Mouse (Mus musculus) CH12.LX (cell line): ENCODE results near the gene Dusp15. TPM values are rescaled to one million over a fixed set of nuclear protein-coding genes. Genes with fewer than 3 reads are reported as not detected.
A peak's percentile ranks its signal among the peaks of the same experiment; 100 is the strongest.

Experiments
- DNase-seq: peaks from one replicate; pipeline ENCODE4 v3.0.0-alpha.2; 2013; ENCODE audit errors: extremely low read depth
- H3K27ac ChIP-seq: 2 replicates; pipeline ENCODE4 v1.5.1; 2012; ENCODE audit warnings: low read depth, mild to moderate bottlenecking, control low read depth, moderate library complexity; ENCODE audit not compliant: insufficient read depth
- H3K27me3 ChIP-seq: replicated peaks from 2 replicates; pipeline ENCODE3; 2012; ENCODE audit warnings: inconsistent platforms
- H3K36me3 ChIP-seq, 2 experiments: replicated peaks in 1 of 2; 2 replicates each; pipeline versions ENCODE3 to v1.6.1; 2012; ENCODE audit warnings: inconsistent platforms in 1 of 2, low read length in 1 of 2, mild to moderate bottlenecking in 1 of 2, mixed read lengths in 1 of 2, moderate library complexity in 1 of 2; ENCODE audit not compliant: control insufficient read depth in 1 of 2, insufficient read depth in 1 of 2
- H3K4me1 ChIP-seq, 2 experiments: 2 replicates each; pipeline ENCODE4 v1.6.1; 2012; ENCODE audit warnings: inconsistent platforms in 1 of 2, moderate library complexity in 1 of 2; ENCODE audit not compliant: insufficient read depth in 2 of 2, control insufficient read depth in 1 of 2
- H3K4me2 ChIP-seq: 2 replicates; pipeline ENCODE4 v1.6.1; 2012; ENCODE audit warnings: low read depth, mild to moderate bottlenecking, control low read depth; ENCODE audit not compliant: poor library complexity, insufficient read depth, severe bottlenecking
- H3K4me3 ChIP-seq, 3 experiments: fragments of 150-350 bp in 1 of 3; sonication (generic) in 1 of 3; replicated peaks in 1 of 3; 2 replicates each; pipeline versions ENCODE3 to v1.5.1; 2011 to 2012; ENCODE audit warnings: low read depth in 2 of 3, low read length in 2 of 3, mild to moderate bottlenecking in 2 of 3, moderate library complexity in 2 of 3, control low read depth in 1 of 3, improper control_type of control experiment in 1 of 3, inconsistent platforms in 1 of 3, mixed read lengths in 1 of 3; ENCODE audit not compliant: poor library complexity in 1 of 3
- H3K79me2 ChIP-seq: replicated peaks from 2 replicates; pipeline ENCODE4 v1.6.1; 2012; ENCODE audit warnings: mild to moderate bottlenecking, moderate library complexity; ENCODE audit not compliant: control insufficient read depth, poor library complexity, insufficient read depth, severe bottlenecking; ENCODE audit errors: extremely low read depth
- H3K9ac ChIP-seq: 2 replicates; pipeline ENCODE4 v1.6.1; 2012; ENCODE audit warnings: low read depth, mild to moderate bottlenecking, control low read depth, moderate library complexity; ENCODE audit not compliant: insufficient read depth
- H3K9me3 ChIP-seq: replicated peaks from 2 replicates; pipeline ENCODE3; 2012; ENCODE audit warnings: low read length, inconsistent platforms, mixed read lengths
- BHLHE40 ChIP-seq: IDR thresholded peaks from 2 replicates; pipeline ENCODE4 v1.6.1; 2011; ENCODE audit warnings: mild to moderate bottlenecking, low read depth, low read length, improper control_type of control experiment
- CTCF ChIP-seq, 2 experiments: IDR thresholded peaks in 1 of 2; conservative IDR thresholded peaks in 1 of 2; 2 replicates each; pipeline ENCODE4 v1.5.1; 2011 to 2012; ENCODE audit warnings: low read depth in 2 of 2, low read length in 2 of 2, improper control_type of control experiment in 1 of 2, inconsistent platforms in 1 of 2, mild to moderate bottlenecking in 1 of 2, moderate library complexity in 1 of 2
- E2F4 ChIP-seq: IDR thresholded peaks from 2 replicates; pipeline ENCODE4 v1.6.1; 2011; ENCODE audit warnings: low read depth, low read length, improper control_type of control experiment; ENCODE audit not compliant: insufficient replicate concordance
- ELF1 ChIP-seq: IDR thresholded peaks from 2 replicates; pipeline ENCODE4 v1.6.1; 2014; ENCODE audit warnings: low read depth, mild to moderate bottlenecking, inconsistent platforms, low read length, improper control_type of control experiment
- EP300 ChIP-seq: IDR thresholded peaks from 2 replicates; pipeline ENCODE4 v1.6.1; 2011; ENCODE audit warnings: low read length, improper control_type of control experiment
- ETS1 ChIP-seq: conservative IDR thresholded peaks from 2 replicates; pipeline ENCODE4 v1.6.1; 2012; ENCODE audit warnings: low read depth, mild to moderate bottlenecking, inconsistent platforms, low read length, improper control_type of control experiment, moderate library complexity
- IRF4 ChIP-seq: IDR thresholded peaks from 2 replicates; pipeline ENCODE4 v1.6.1; 2014; ENCODE audit warnings: low read depth, mild to moderate bottlenecking, inconsistent platforms, low read length, improper control_type of control experiment
- JUN ChIP-seq: IDR thresholded peaks from 2 replicates; pipeline ENCODE4 v1.6.1; 2011; ENCODE audit warnings: low read depth, mild to moderate bottlenecking, low read length, improper control_type of control experiment, moderate library complexity; ENCODE audit not compliant: insufficient read depth
- MAFK ChIP-seq: IDR thresholded peaks from 2 replicates; pipeline ENCODE4 v1.6.1; 2011; ENCODE audit warnings: low read length, improper control_type of control experiment; ENCODE audit not compliant: insufficient replicate concordance
- MAX ChIP-seq: IDR thresholded peaks from 2 replicates; pipeline ENCODE4 v1.6.1; 2011; ENCODE audit warnings: low read length, improper control_type of control experiment
- MAZ ChIP-seq: IDR thresholded peaks from 2 replicates; pipeline ENCODE4 v1.6.1; 2012; ENCODE audit warnings: low read depth, mild to moderate bottlenecking, inconsistent platforms, low read length, improper control_type of control experiment, moderate library complexity
- MEF2A ChIP-seq: IDR thresholded peaks from 2 replicates; pipeline ENCODE4 v1.6.1; 2014; ENCODE audit warnings: low read depth, mild to moderate bottlenecking, inconsistent platforms, low read length, improper control_type of control experiment, borderline replicate concordance
- MXI1 ChIP-seq: IDR thresholded peaks from 2 replicates; pipeline ENCODE4 v1.6.1; 2011; ENCODE audit warnings: mild to moderate bottlenecking, low read depth, low read length, improper control_type of control experiment
- NELFE ChIP-seq: IDR thresholded peaks from 2 replicates; pipeline ENCODE4 v1.6.1; 2011; ENCODE audit warnings: low read depth, low read length, improper control_type of control experiment
- POLR2A ChIP-seq: IDR thresholded peaks from 2 replicates; pipeline ENCODE4 v1.6.1; 2011; ENCODE audit warnings: low read depth, mild to moderate bottlenecking, improper control_type of control experiment, low read length
- POLR2AphosphoS2 ChIP-seq: IDR thresholded peaks from 2 replicates; pipeline ENCODE4 v1.6.1; 2011; ENCODE audit warnings: low read depth, low read length, improper control_type of control experiment
- RAD21 ChIP-seq: IDR thresholded peaks from 2 replicates; pipeline ENCODE4 v1.6.1; 2011; ENCODE audit warnings: low read depth, mild to moderate bottlenecking, low read length, improper control_type of control experiment, moderate library complexity
- SIN3A ChIP-seq: IDR thresholded peaks from 2 replicates; pipeline ENCODE4 v1.6.1; 2012; ENCODE audit warnings: low read length, improper control_type of control experiment, inconsistent platforms
- SMC3 ChIP-seq: IDR thresholded peaks from 2 replicates; pipeline ENCODE4 v1.6.1; 2011; ENCODE audit warnings: low read depth, low read length, improper control_type of control experiment
- TBP ChIP-seq: conservative IDR thresholded peaks from 2 replicates; pipeline ENCODE4 v1.6.1; 2011; ENCODE audit warnings: low read depth, low read length, improper control_type of control experiment
- TCF12 ChIP-seq: IDR thresholded peaks from 2 replicates; pipeline ENCODE4 v1.6.1; 2014; ENCODE audit warnings: low read depth, mild to moderate bottlenecking, inconsistent platforms, low read length, improper control_type of control experiment
- UBTF ChIP-seq: IDR thresholded peaks from 2 replicates; pipeline ENCODE4 v1.6.1; 2012; ENCODE audit warnings: low read depth, mild to moderate bottlenecking, inconsistent platforms, low read length, improper control_type of control experiment, moderate library complexity
- USF2 ChIP-seq: conservative IDR thresholded peaks from 2 replicates; pipeline ENCODE4 v1.6.1; 2011; ENCODE audit warnings: low read depth, low read length, improper control_type of control experiment
- ZKSCAN1 ChIP-seq: IDR thresholded peaks from 2 replicates; pipeline ENCODE4 v1.6.1; 2012; ENCODE audit warnings: low read depth, inconsistent platforms, low read length, improper control_type of control experiment, borderline replicate concordance
- ZNF384 ChIP-seq: IDR thresholded peaks from 2 replicates; pipeline ENCODE4 v1.6.1; 2012; ENCODE audit warnings: low read depth, low read length, improper control_type of control experiment, inconsistent platforms
- dilution Hi-C: fragments of 300-500 bp; cut with MboI; formaldehyde crosslinking; loops from 2 replicates; pipeline ENCODE4 v1.14.3; 2020; ENCODE audit warnings: low sequenced_read_pairs; ENCODE audit not compliant: extremely low pct_unique_long_range_greater_than_20kb, extremely low pct_ligation_motif_present
- in situ Hi-C: fragments of 300-500 bp; cut with MboI; formaldehyde crosslinking; loops from 3 replicates; pipeline ENCODE4 v1.14.3; 2019; ENCODE audit warnings: low sequenced_read_pairs, low pct_ligation_motif_present, low pct_unique_long_range_greater_than_20kb, mixed read lengths
- polyA plus RNA-seq: library from polyadenylated mRNA; unstranded; fragments of >175 nt; gene quantifications from 2 replicates; pipeline ENCODE4 v1.2.1, GENCODE M21; 2012; ENCODE audit warnings: low read depth; ENCODE audit not compliant: insufficient read length
- total RNA-seq, 2 experiments: library from RNA; depleted of rRNA; stranded (reverse); fragments of 300-350 nt in 1 of 2; fragments of >200 nt in 1 of 2; gene quantifications; 2 replicates each; pipeline ENCODE4 v1.2.3; 2012 to 2014

Gene Dusp15
- total and polyA plus RNA-seq, 3 experiments, result 0.08 to 0.13 TPM; not detected in 1

- Histone ChIP-seq H3K9me3 (peaks cover 3% of the 10 kb centered on the region), H3K4me1 (peaks cover 14 to 73% of the 10 kb centered on the region in 2 experiments), H3K9ac (no peak overlapping the region), H3K27ac (no peak overlapping the region), H3K36me3 (no peaks in the 10 kb centered on the region), H3K27me3 (no peaks in the 10 kb centered on the region), H3K79me2 (no peaks in the 10 kb centered on the region), H3K4me3 (no peak overlapping the region), H3K4me2 (no peak overlapping the region)
- TF ChIP-seq JUN (no peak), MAX (no peak), ETS1 (no peak)
- in situ Hi-C loops (loop anchor here (25.0 kb wide), 1 partner anchor 665 kb away; no protein-coding TSS in a partner anchor), dilution Hi-C loops (no loop called here)
- no peak for DNase-seq
These were observed 29.1 kb downstream of the Dusp15 start for GRCm38 (mm10) chr2:152922376-152922775.

- Histone ChIP-seq H3K36me3 (no peaks in the 10 kb centered on the region), H3K4me3 (peak overlapping the region in 2 of 3 experiments; percentile 13 to 34)
These were observed 33.8 kb downstream of the Dusp15 start for GRCm38 (mm10) chr2:152917671-152918070.

GRCm38 (mm10) chr2:152916111-152916510 is 35.4 kb downstream of the Dusp15 start:
- Histone ChIP-seq H3K27ac (no peak overlapping the region), H3K27me3 (peaks cover 33% of the 10 kb centered on the region), H3K9me3 (peaks cover 3% of the 10 kb centered on the region), H3K4me3 (no peak overlapping the region), H3K4me1 (peaks cover 27 to 75% of the 10 kb centered on the region in 2 experiments), H3K4me2 (no peak overlapping the region; the same call in 1 of the 2 replicates), H3K36me3 (no peaks in the 10 kb centered on the region), H3K79me2 (no peaks in the 10 kb centered on the region), H3K9ac (no peak overlapping the region)
- dilution Hi-C loops, result no loop called here
- in situ Hi-C loops, result loop anchor here (5.0 to 25.0 kb wide), 3 partner anchors 106 to 671 kb away; no protein-coding TSS in a partner anchor
- peak; percentile 78 for DNase-seq
- peak; percentile 64; the same call in 1 of the 2 replicates for TF ChIP-seq MAX
- no peak; the same call in 1 of the 2 replicates for TF ChIP-seq IRF4
- peak; percentile 74; the same call in 1 of the 2 replicates for TF ChIP-seq TCF12
- TF ChIP-seq UBTF, result peak; percentile 23; the same call in 1 of the 2 replicates
- TF ChIP-seq JUN, result no peak
- peak; percentile 83 for TF ChIP-seq ETS1
- no peak for TF ChIP-seq ZKSCAN1
- no peak for TF ChIP-seq USF2
- peak; percentile 16; the same call in 1 of the 2 replicates for TF ChIP-seq MAZ
- no peak for TF ChIP-seq RAD21
- TF ChIP-seq POLR2AphosphoS2, result no peak
- no peak for TF ChIP-seq MAFK
- peak; percentile 93 for TF ChIP-seq ZNF384
- no peak for TF ChIP-seq E2F4
- TF ChIP-seq EP300, result peak; percentile 87
- TF ChIP-seq ELF1, result 0 out of 2 replicates have a peak, but pooled peaks have one; percentile 29

More at GRCm38 (mm10) chr2:152917671-152918070, 33.8 kb downstream of the Dusp15 start:
- in situ Hi-C loops, result loop anchor here (5.0 to 25.0 kb wide), 3 partner anchors 105 to 670 kb away; no protein-coding TSS in a partner anchor
- peaks cover 3% of the 10 kb centered on the region for H3K9me3 ChIP-seq
- TF ChIP-seq MXI1 (no peak), MEF2A (peak; percentile 18; the same call in 1 of the 2 replicates), POLR2A (no peak), EP300 (no peak; the same call in 1 of the 2 replicates), TBP (no peak), ZKSCAN1 (no peak), CTCF (conservative IDR thresholded peaks at IDR 0.05 in 1 of 2, IDR thresholded peaks at IDR 0.05 in 1 of 2; ENCODE audit: low read depth in 2 of 2, low read length in 2 of 2) (no peak), MAZ (0 out of 2 replicates have a peak, but pooled peaks have one; percentile 36), ZNF384 (no peak), TCF12 (peak; percentile 84), MAX (peak; percentile 44), NELFE (no peak), BHLHE40 (peak; percentile 86), SMC3 (no peak), ELF1 (no peak), SIN3A (peak; percentile 86), ETS1 (peak; percentile 87)
- peak; percentile 82 for DNase-seq
- peaks cover 27 to 75% of the 10 kb centered on the region in 2 experiments for H3K4me1 ChIP-seq
- H3K9ac ChIP-seq, result no peak overlapping the region
- H3K27ac ChIP-seq, result no peak overlapping the region
- H3K4me2 ChIP-seq, result peak overlapping the region; percentile 65
- no peaks in the 10 kb centered on the region for H3K79me2 ChIP-seq
- dilution Hi-C loops, result no loop called here
- H3K27me3 ChIP-seq, result peaks cover 19% of the 10 kb centered on the region
